Mouse (Mus musculus) erythroblast, embryonic 14.5 days (primary cell): ENCODE results near the gene Adra2a. TPM values are rescaled to one million over a fixed set of nuclear protein-coding genes. Genes with fewer than 3 reads are reported as not detected.

Source experiments
- H3K27me3 ChIP-seq: 2 replicates; pipeline ENCODE4 v1.6.1; 2012; ENCODE audit warnings: inconsistent platforms; ENCODE audit not compliant: control insufficient read depth
- H3K36me3 ChIP-seq: 2 replicates; pipeline ENCODE4 v1.6.1; 2012; ENCODE audit warnings: mild to moderate bottlenecking, inconsistent platforms; ENCODE audit not compliant: control insufficient read depth
- H3K4me1 ChIP-seq: 2 replicates; pipeline ENCODE4 v1.6.1; 2012; ENCODE audit warnings: inconsistent platforms; ENCODE audit not compliant: control insufficient read depth
- H3K4me3 ChIP-seq: replicated peaks from 2 replicates; pipeline ENCODE3; 2012; ENCODE audit warnings: moderate library complexity, mild to moderate bottlenecking, inconsistent platforms
- H3K9me3 ChIP-seq: 2 replicates; pipeline ENCODE4 v1.6.1; 2012; ENCODE audit warnings: low read length, inconsistent platforms, mixed read lengths; ENCODE audit not compliant: control insufficient read depth
- GATA1 ChIP-seq: IDR thresholded peaks from 2 replicates; pipeline ENCODE4 v1.6.1; 2012; ENCODE audit warnings: low read length, inconsistent platforms, mixed read lengths
- TAL1 ChIP-seq: IDR thresholded peaks from 3 replicates; pipeline ENCODE4 v1.6.1; 2012; ENCODE audit warnings: low read length, inconsistent platforms, mixed read lengths
- polyA plus RNA-seq: library from polyadenylated mRNA; stranded (reverse); fragments of >175 nt; gene quantifications from 2 replicates; pipeline ENCODE4 v1.2.3, GENCODE M21; 2012

Gene Adra2a
- polyA plus RNA-seq, 1 experiment = 0.02 TPM

GRCm38 (mm10) chr19:54068447-54068846, 24.5 kb downstream of the Adra2a start:
- no peaks in the 10 kb centered on the region for H3K4me1 ChIP-seq
- H3K36me3 ChIP-seq = no peaks in the 10 kb centered on the region
- H3K9me3 ChIP-seq = 0 out of 2 replicates have a peak, but pooled peaks cover 2% of the 10 kb centered on the region
- H3K27me3 ChIP-seq = no peaks in the 10 kb centered on the region
- TF ChIP-seq GATA1 = no peak
- no peak for TF ChIP-seq TAL1
- no peak overlapping the region for H3K4me3 ChIP-seq

- no peaks in the 10 kb centered on the region for H3K36me3 ChIP-seq
- H3K4me1 ChIP-seq = no peaks in the 10 kb centered on the region
- H3K9me3 ChIP-seq = 0 out of 2 replicates have a peak, but pooled peaks cover 2% of the 10 kb centered on the region
- no peaks in the 10 kb centered on the region for H3K27me3 ChIP-seq
- no peak for TF ChIP-seq GATA1
- H3K4me3 ChIP-seq = no peak overlapping the region
Measured at GRCm38 (mm10) chr19:54070521-54070920, 26.6 kb downstream of the Adra2a start.

GRCm38 (mm10) chr19:54072233-54072800, 28.4 kb downstream of the Adra2a start:
- no peaks in the 10 kb centered on the region for H3K27me3 ChIP-seq
- no peaks in the 10 kb centered on the region for H3K4me1 ChIP-seq
- no peak for TF ChIP-seq TAL1
- no peak for TF ChIP-seq GATA1
- no peak overlapping the region for H3K4me3 ChIP-seq
- no peaks in the 10 kb centered on the region for H3K36me3 ChIP-seq
- H3K9me3 ChIP-seq = 0 out of 2 replicates have a peak, but pooled peaks cover 2% of the 10 kb centered on the region

- Histone ChIP-seq H3K4me3 (no peak overlapping the region), H3K36me3 (no peaks in the 10 kb centered on the region), H3K27me3 (no peaks in the 10 kb centered on the region), H3K9me3 (no peaks in the 10 kb centered on the region), H3K4me1 (no peaks in the 10 kb centered on the region)
- TF ChIP-seq TAL1 (no peak), GATA1 (no peak)
Measured at GRCm38 (mm10) chr19:54076362-54077349, 32.7 kb downstream of the Adra2a start.

- no peaks in the 10 kb centered on the region for H3K4me1 ChIP-seq
- H3K4me3 ChIP-seq = no peak overlapping the region
- no peaks in the 10 kb centered on the region for H3K36me3 ChIP-seq
Measured at GRCm38 (mm10) chr19:54081303-54081702, 37.4 kb downstream of the Adra2a start.

GRCm38 (mm10) chr19:54081716-54082165, 37.8 kb downstream of the Adra2a start:
- H3K4me1 ChIP-seq = no peaks in the 10 kb centered on the region
- TF ChIP-seq TAL1 = no peak
- no peak for TF ChIP-seq GATA1

More at GRCm38 (mm10) chr19:54081303-54081702, 37.4 kb downstream of the Adra2a start:
- no peaks in the 10 kb centered on the region for H3K27me3 ChIP-seq
- H3K9me3 ChIP-seq = no peaks in the 10 kb centered on the region
- TF ChIP-seq TAL1 (no peak), GATA1 (no peak)

GRCm38 (mm10) chr19:54087319-54087718, 43.4 kb downstream of the Adra2a start:
- TF ChIP-seq TAL1 (no peak), GATA1 (no peak)
- Histone ChIP-seq H3K4me1 (peaks cover 12% of the 10 kb centered on the region), H3K4me3 (no peak overlapping the region), H3K9me3 (no peaks in the 10 kb centered on the region), H3K27me3 (no peaks in the 10 kb centered on the region), H3K36me3 (no peaks in the 10 kb centered on the region)

More at GRCm38 (mm10) chr19:54081716-54082165, 37.8 kb downstream of the Adra2a start:
- Histone ChIP-seq H3K9me3 (no peaks in the 10 kb centered on the region), H3K27me3 (no peaks in the 10 kb centered on the region), H3K36me3 (no peaks in the 10 kb centered on the region), H3K4me3 (no peak overlapping the region)

GRCm38 (mm10) chr19:54093599-54093998, 49.6 kb downstream of the Adra2a start:
- Histone ChIP-seq H3K4me3 (no peak overlapping the region), H3K9me3 (no peaks in the 10 kb centered on the region), H3K36me3 (no peaks in the 10 kb centered on the region), H3K27me3 (peaks cover 6% of the 10 kb centered on the region), H3K4me1 (no peaks in the 10 kb centered on the region)
- TF ChIP-seq GATA1 (no peak), TAL1 (no peak)

- no peak for TF ChIP-seq TAL1
- TF ChIP-seq GATA1 = no peak
- peaks cover 6% of the 10 kb centered on the region for H3K27me3 ChIP-seq
- no peaks in the 10 kb centered on the region for H3K4me1 ChIP-seq
- H3K9me3 ChIP-seq = no peaks in the 10 kb centered on the region
- no peaks in the 10 kb centered on the region for H3K36me3 ChIP-seq
- H3K4me3 ChIP-seq = no peak overlapping the region
Measured at GRCm38 (mm10) chr19:54095716-54096115, 51.8 kb downstream of the Adra2a start.

GRCm38 (mm10) chr19:54098367-54098766, 54.4 kb downstream of the Adra2a start:
- TF ChIP-seq GATA1 (no peak), TAL1 (no peak)
- H3K36me3 ChIP-seq = no peaks in the 10 kb centered on the region
- no peak overlapping the region for H3K4me3 ChIP-seq
- peaks cover 6% of the 10 kb centered on the region for H3K27me3 ChIP-seq
- H3K9me3 ChIP-seq = no peaks in the 10 kb centered on the region
- H3K4me1 ChIP-seq = no peaks in the 10 kb centered on the region

Other genes with a start within 250 kb of the Adra2a start
- 0.38 and 0.73 TPM in 2 replicates for gene Pdcd4, start 151.9 kb upstream of the Adra2a start, polyA plus RNA-seq
- 0.16 and 0.17 TPM in 2 replicates for gene Shoc2, start 99.8 kb upstream of the Adra2a start, polyA plus RNA-seq
- 0.66 and 0.76 TPM in 2 replicates for gene Bbip1, start 99.5 kb upstream of the Adra2a start, polyA plus RNA-seq